Mouse (Mus musculus) retina, postnatal 1 day (tissue): ENCODE measurements around the gene Gm5938.

Source experiments
- DNase-seq: peaks from one replicate; pipeline ENCODE4 v3.0.0-alpha.2; 2012

Gene Gm5938

DNA sequence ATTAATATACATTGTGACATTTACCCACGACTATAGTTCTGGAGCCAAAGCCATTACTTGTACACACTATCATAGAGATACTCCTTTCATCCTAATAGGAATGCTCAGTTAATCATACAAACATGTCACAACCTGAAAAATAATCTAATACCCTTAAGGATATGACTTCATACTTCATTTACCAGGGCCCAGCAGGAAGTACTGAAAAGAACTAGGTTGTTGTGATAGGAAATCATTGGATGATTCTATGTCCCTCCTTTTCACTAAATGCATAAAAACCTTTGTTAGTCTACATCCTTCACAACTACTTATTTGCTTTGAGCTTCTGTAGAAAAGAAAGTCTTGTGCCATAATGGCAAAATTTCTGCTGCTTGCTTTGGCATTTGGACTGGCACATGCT, at the start of gene Gm5938:
Gene Gm5938, plus strand, starts transcription at position 301 of the 400 bp plus-strand sequence.
- DNase-seq, result no peak

DNA sequence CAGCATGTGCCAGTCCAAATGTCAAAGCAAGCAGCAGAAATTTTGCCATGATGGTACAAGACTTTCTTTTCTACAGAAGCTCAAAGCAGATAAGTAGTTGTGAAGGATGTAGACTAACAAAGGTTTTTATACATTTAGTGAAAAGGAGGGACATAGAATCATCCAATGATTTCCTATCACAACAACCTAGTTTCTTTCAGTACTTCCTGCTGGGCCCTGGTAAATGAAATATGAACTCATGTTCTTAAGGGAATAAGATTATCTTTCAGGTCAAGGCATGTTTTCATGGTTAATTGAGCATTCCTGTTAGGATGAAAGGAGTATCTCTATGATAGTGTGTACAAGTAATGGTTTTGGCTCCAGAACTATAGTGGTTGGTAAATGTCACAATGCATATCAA, 34.0 kb upstream of the Gm5938 start, which contains the start of gene Obp1a:
Gene Obp1a, minus strand, starts transcription at position 101 of the 400 bp plus-strand sequence.
- no peak for DNase-seq
